Mouse (Mus musculus) erythroid progenitor cell, adult 5-6 weeks (primary cell): ENCODE data around the gene Acin1. TPM values are rescaled to one million over a fixed set of nuclear protein-coding genes. Genes with fewer than 3 reads are reported as not detected.

ENCODE experiments used
- ATAC-seq: replicated peaks from 2 replicates; pipeline ENCODE4 v1.8.0; 2016; ENCODE audit warnings: moderate number of reproducible peaks, mild to moderate bottlenecking, moderate TSS enrichment, inconsistent platforms; ENCODE audit not compliant: poor library complexity, low FRiP score, severe bottlenecking
- total RNA-seq, 2 experiments: library from RNA; stranded (forward) in 1 of 2; stranded (reverse) in 1 of 2; fragments of 150-400 nt in 1 of 2; fragments of 186-747, 209-891 nt in 1 of 2; gene quantifications; 2 replicates each; pipeline versions ENCODE4 v1.2.3 to v1.2.4; 2015 to 2017; ENCODE audit warnings: low replicate concordance in 2 of 2

The Acin1 gene
- total RNA-seq, 2 experiments from 2014 or later: 153 to 431 TPM

DNA sequence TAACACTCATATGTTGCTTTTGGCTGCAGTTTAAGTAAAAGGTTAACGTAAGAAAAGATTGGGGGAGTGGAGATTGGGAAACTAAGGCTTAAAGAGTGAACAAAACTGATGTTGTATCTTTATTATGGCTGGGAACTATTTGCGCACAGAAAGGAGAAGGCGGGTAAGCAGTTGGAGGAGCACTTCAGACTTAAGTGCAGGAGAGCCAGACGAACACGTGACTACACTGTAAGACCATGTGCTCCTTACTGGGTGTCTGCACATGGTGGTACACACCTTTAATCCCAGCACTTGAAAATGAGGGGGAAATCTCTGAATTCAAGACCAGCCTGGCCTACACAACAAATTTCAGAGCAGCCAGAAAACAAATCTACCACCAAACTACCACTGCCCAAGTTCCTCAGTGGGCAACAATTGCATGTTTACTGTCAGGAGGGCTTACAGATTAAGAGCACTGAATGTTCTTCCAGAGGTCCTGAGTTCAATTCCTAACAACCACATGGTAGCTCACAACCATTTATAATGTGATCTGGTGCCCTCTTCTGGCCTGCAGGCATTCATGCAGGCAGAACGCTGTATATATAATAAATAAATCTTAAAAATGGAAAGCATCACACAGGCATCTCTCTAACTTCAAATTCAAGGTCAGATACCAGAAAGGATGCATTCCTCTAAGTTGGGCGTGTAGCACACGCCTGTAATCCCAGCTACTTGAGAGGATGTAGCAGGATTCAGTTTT is 39.7 kb downstream of the Acin1 start:
- no peak for ATAC-seq

DNA sequence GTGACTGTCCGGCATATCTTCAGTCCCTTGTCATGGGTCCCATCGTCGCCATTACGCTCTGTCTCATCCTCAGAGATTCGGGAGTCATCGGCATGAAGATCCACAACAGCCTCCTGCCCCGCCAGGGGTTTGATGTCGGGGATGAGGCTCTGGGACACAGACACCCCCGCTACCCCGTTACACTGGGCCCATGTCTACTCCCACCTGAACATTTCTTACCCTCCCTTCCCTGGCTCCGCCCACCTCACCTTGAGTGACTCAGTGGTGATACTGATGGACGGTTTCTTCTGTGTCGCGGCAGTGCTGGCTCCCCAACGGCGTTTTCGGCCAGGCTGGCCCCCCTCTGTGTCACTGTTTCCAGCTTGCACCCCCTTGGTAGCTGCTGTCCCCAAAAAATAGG is 40.3 kb downstream of the Acin1 start:
- no peak for ATAC-seq

DNA sequence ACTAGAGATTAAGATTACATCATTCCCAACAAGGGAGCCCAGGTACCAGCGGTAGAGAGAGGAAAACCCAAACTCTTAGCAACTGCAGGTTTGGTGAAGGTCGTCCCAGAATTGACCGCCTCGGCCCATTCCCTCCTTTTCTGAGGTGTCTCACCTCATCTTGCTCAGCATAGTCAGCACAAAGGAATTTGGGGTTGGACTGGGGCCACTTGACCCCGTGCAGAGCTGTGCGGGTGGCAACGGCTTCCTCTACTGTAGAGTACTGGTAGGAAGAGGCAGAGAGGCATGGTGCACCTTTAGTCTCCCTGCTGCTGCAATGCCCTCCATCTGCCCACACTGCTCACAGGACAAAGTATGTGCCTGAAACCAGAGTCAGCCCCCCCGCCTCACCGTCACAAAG is 42.4 kb downstream of the Acin1 start:
- no peak for ATAC-seq

DNA sequence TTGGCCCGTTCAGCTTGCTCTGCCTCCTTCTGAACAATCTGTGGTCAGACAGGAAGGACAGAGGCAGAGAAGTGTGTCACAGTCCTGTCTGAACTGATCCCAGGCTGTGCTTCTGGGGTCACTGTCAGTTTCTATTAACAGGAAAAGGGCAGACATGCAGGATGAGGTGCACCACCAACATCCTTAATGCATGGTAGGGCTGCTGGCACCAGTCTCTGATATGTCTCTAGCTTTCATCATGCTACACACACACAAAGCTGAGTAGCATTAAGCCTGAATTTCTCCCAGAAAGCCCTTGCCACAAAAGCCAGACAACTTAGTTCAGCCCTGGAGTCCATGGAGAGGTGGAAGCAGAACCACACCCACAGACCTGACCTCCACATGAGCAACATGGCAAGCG is 43.7 kb downstream of the Acin1 start:
- no peak for ATAC-seq

DNA sequence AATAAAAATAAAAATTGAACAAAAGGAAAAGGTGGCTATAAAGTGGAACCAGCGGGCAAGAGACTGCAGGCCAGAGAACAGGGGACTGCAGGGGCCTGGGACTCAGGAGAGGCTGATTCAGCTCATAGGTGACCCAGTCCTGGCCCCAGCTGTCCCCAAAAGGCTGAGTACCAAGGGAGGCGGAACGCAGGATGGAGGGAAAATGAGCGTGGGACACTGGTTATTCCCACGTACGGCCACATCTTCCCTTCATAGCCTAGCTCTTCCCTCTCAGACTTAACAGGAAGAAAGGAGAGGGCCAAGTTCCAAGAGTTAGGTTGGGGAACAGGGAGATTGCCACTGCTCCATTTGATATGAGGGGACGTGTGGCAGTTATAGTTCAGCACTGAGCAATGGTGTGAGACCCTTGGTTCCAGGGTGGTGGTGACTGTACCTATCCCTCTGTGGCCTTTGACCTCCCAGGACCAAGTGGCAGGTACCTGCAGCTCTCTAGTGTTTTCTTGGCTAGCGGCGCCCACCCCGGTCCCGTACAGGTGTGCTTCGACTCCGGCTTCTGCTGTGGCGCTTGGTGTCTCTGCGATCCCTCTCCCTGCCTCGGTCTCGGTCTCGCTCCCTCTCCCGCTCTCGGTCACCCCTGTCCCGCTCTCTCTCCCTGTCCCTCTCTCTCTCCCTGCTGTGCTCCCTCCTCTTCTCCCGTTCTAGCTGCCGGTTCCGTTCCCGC is 44.3 kb downstream of the Acin1 start:
- ATAC-seq: no peak

DNA sequence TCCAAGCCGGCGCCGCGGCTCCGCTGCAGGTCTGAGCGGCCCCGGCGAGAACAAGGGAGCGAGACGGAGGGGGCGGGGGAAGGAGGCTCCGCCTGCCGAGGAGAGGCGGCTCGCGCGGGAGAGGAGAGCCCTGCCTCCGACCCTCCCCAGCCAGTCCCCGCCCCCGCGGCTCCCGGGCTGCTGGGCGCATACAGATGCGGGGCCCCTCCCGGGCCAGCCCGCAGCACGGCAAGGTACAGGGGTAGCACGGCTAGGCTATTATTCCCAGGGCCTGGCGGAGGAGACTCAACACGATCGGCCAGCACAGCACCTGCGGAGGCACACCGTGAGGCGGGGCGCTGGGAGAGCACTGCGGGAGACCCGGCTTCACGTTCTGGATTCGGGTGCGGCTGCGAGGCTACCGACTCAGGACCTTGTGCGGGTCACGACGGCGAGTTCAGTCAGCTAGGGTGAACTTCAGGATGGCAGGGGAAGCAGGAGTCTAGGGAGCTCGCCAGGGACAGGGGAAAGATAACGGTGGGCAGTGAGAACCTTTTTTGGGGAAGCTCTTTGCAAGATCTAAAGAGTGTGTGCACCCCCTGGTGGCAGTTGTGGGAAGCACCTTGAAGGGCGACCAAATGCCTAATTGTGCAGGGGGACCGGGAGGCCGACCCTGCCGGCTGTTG is 45.3 kb downstream of the Acin1 start, which contains the start of gene Cdh24:
Cdh24 (minus strand) TSS at position 60 of the 665 bp plus-strand sequence.
- ATAC-seq: peak; percentile 83

DNA sequence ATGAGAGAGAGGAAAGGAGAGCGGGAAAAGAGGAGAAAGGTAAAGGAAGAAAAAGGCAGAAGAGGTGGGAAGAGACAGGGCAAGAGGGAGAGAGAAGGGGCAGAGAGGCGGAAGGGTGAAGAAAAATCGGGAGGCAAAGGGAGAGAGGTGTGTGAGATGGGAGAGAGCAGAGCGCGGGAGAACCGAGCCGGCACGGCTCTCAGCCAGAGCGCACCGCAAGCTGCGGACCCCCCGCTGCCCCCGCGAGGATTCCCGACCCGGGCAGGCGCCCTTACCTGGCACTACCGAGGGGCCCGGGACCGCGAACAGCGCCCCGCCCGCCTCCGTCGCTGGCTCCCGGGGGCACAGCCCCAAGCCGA is 45.8 kb downstream of the Acin1 start, which contains the start of gene Gm17606:
Gm17606 (plus strand) TSS at position 7 of the 359 bp plus-strand sequence.
- ATAC-seq: no peak

DNA sequence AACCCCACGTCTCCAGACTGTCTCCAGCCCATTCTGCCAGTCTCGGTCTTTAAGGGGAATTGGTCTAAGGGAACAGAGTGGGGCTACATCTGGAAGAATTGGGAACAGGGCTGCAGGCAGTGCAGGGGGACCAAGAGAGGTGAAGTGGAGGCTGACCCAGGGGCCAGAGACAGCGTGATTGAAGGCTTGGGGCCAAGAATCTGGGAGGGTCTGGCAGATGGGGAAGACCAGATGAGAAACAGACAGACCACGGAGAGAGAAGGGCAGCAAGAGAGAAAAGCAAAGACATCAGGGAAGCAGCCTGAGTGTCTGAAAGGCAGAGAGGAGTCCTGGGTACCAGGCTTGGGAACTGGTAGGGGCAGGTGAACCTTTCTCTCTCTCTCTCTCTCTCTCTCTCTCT is 46.6 kb downstream of the Acin1 start:
- no peak for ATAC-seq

DNA sequence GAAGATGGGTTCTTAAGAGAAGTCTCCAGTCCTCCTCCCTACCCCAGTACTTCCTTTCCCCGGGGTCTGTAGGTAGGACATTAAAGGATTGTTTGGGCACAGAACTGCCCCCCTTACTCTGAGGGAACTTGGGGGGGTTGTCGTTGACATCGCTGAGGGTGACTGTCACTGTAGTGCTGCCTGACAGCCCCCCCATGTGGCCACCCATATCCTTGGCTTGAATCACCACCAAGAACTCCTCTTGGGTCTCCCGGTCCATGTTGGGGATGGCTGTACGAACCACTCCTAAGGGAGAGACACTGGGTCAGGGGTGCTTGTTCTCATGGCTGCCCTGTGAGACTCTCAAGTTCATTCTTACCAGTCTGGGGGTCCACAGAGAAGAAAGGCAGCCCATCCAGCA is 48.5 kb downstream of the Acin1 start:
- no peak for ATAC-seq

DNA sequence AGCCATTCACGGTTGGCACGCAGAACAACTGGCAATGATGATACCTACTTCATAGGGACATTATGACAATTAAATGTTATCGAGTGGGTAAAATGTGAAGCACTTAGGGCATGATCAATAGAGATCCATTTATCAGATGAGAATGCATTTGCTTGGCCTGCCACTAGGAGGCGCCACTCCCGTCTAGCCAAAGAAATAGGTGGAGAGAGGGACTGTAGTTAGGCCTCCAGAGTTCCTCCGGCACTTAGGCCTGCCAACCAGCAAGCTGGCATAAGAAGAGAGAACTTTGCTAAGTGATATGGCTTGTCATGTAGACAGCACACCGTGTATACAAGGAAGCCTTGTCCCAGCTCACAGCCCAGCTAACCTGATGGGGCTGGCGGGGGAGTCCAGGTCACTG is 49.8 kb downstream of the Acin1 start:
- no peak for ATAC-seq

DNA sequence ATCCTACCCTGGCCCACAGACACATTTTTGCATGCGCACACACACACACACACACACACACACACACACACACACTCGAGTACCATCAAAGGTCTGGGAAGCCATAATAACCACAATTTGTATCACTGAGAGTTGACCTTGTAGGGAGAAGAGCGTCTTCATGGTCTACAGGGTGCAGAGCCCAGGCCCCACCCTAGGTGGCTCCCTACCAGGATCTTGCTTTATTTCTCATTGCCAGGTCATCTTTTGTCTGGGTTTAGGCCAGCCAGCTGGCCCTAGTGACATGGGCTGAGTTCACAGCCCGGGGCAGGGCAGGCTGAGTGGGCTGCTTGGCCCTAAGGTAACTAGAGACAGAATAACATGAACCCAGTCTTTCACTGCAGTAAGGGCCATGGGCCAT is 52.5 kb downstream of the Acin1 start:
- ATAC-seq: no peak

DNA sequence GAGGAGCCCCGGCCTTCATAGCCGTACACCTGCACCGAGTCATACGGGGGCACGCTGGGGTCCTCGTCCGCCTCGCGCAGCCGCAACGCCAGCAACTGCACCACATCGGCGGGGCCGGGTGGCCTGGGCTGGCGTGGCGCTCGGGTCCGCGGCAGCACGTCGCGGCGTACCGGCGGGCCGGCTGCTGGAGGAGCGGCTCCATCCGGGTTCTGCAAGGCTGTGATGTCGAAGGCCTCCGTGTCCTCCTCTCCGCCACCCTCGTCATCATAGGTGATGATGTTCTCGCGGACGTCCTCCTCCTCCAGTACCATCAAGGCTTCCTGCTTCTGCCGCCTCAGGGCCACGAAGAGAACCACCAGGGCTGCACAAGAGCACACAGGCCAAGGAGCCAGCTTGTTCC is 54.5 kb downstream of the Acin1 start:
- ATAC-seq: no peak

DNA sequence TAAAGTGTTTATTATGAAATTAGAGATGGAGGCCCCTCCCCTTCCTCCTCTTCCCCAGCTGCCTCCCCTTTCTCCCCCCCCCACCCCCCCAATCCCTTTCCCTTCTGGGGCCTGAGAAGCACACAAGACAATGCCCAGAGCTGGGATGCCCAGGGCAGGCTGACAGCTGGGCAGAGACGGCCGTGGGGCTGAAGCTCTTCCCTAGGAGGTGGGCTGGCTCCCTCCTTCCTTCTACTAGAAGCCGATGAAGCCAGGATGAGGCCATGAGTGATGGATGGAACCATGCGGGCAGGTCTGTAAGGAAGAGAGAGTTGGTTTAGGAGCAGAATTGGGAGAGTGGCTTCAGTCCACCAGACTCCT is 55.5 kb downstream of the Acin1 start:
- no peak for ATAC-seq

DNA sequence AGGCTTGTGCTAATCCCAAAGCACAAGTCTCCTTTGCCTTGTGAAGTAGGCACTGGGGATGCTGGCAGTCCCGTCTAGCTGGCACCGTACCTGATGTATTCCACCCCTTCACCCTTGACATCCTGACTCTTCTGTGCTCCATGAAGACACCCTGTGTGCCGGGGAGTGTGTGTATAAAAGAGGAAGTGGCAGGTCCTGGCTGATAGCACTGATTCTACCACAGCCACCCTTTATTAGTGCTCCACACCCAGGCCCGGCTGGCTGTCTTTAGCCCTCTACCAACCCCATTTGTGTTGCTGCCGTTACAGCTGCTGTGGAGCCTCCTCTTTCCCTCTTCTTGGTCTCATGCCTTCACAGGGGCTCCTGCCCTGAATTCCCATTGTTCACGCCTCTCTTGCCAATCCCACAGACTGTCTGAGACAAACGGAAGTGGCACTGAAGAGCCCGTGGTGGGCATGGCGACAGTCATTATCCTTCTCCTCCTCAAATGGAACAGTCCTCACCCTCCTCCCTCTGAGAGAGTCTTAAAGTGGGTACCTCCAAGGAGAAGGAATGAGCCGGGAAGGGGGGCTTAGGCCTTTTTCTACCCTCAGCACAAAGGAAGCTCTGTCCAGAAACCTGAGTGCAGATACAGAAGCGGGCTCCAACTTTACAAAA is 56.0 kb downstream of the Acin1 start:
- ATAC-seq: no peak

DNA sequence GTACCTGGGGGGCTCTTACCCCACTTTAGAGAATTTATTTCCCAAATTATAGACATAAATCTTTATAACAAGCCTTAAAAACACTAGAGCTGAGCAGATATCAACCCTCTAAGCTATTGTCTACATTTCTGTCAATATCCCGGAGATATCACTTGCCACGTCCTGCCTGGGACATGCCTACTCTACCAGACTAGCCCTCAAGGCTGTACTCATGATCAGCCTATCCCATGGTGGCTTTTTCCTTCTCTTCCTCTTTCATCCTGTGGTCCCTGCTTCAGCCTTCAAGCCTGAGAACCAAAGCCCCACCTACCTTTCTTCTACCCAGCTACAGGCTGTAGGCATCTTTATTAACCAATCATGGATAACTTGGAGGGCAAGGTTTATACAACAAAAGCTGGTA is 56.9 kb downstream of the Acin1 start:
- no peak for ATAC-seq

DNA sequence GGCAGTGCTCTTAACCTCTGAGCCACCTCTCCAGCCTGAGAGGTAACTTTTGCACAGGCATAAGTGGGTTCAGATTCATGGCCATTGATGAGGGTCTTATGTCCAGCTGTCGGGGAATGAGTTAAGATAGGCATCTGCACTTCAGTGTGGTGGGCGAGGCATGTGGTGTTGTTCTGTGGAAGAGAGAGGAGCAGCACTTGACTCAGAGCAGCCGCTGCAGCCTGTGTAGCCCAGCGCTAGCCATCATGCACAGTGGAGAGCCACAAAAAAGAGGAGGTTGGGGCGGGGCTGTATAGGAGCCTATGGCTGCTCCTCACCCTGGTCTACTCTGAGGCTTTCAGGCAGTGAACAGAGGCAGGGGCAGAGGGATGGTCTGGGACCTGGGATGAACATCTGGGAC is 58.6 kb downstream of the Acin1 start:
- ATAC-seq: no peak

DNA sequence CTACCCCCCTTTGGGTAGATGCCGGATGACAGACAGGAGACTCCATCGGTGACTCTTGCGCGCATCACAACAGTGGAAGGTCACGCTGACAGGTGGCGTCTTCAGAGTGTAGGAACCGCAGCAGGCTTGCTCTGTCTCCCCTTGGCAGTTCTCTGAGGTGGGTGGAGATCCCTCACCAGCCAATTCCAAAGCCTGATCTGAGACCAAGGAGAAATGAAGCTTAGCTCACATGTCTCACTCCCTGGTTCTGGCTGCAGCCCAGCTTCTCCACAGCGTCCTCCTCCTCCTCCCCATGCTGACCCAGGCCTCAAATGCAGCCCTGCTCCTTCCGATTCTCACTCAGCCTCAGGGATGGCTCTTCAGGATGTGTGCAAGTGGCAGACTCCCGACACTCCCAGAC is 61.8 kb downstream of the Acin1 start:
- no peak for ATAC-seq

DNA sequence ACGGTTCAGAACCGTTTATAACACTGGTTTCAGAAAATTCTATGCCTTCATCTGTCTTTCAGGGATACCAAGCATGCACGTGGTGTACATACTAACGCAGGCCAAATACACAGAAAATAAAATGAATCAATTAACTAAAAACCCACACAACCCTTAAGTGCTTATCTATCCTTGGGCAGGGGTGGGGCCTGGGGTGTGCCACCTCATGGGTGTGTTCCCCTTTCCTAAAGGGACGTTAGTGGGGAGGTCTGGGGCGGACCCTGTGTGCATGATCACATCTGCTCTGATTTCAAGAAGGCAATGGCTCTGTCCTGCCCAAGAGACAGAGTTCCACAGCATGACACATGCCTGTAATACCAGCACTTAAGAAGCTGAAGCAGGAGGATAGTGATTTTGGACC is 63.4 kb downstream of the Acin1 start:
- no peak for ATAC-seq

DNA sequence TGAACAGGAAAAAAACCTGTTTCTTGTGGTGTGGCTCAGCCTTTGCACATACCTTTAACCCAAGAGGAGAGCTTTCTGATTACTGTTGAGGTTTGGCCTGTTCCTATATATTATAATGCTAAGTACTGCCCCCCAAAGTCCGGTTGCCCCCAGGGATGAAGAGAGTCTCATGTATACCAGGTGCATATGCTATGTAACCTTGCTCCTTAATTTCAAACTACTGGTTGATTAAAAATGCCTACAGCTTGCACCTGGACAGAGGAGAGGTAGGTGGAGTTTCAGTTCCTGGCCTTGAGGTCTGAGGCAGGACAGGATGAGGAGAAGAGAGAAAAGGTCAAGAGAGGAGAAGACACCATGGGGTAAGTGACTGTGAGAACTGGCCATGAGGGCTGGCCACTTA is 65.6 kb downstream of the Acin1 start, which contains the start of gene Psmb11:
Psmb11 (plus strand) TSS at position 301 of the 400 bp plus-strand sequence.
- no peak for ATAC-seq

DNA sequence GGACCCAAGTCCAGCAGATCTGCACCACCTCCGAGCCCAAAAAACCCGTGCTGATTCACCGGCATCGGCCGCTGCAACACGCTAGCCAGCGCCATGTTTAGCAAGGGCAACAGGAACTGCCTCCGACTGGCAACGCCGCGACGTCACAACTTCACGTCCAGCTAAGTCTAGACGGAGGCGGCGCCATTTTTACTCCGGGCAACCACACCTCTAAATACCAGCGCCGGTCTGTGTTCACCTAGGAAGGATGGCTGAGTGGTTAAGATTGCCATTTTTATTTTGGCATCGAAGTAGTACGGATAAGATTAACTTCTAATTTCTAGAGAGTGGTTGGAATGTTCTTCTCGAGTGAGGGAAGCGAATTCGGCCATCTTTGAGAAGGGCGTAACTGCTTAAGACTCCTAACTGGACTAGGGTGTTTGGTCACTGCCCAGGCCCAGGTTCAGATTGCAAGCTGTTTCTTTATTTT is 68.8 kb downstream of the Acin1 start, which contains the start of gene Psmb5:
Psmb5 (minus strand) TSS at position 126 of the 469 bp plus-strand sequence.
- peak; percentile 97 for ATAC-seq
